ENCODE assay signal across 9 mouse cellular contexts in genomic region chr2:172728240-172728821, GRCm38 (mm10).
DNase-seq lines count a peak whose midpoint lies in the region; ATAC-seq and TF ChIP-seq lines count a peak whose summit lies in the region.
"Had no signal": no experiment of that assay in that cellular context is flagged by ENCODE, and none has a peak within 500 bp of the region (broad histone marks: within the 10 kb centered on the region; RNA-seq: fewer than 3 reads in every experiment).

No protein-coding gene starts in this region.

- H3K27ac ChIP-seq in cerebellum, adult 2 months (ENCODE audit: insufficient read depth, low read length): no peak overlapping the region
- no peak overlapping the region for H3K27ac ChIP-seq in heart, embryonic 15.5 days
- H3K27ac ChIP-seq in limb, embryonic 11.5 days (replicated peaks; ENCODE audit: low read depth, low read length): peak overlapping the region; percentile 30; the same call in 1 of the 2 replicates
- no peak overlapping the region for H3K27ac ChIP-seq in midbrain, embryonic 11.5 days (ENCODE audit: low read depth, low read length)

- H3K9ac ChIP-seq in heart, embryonic 15.5 days: peak overlapping the region; percentile 38
- no peak overlapping the region for H3K9ac ChIP-seq in limb, embryonic 11.5 days (ENCODE audit: low read length)
- no peak overlapping the region for H3K9ac ChIP-seq in midbrain, embryonic 11.5 days (ENCODE audit: low read length)

- H3K27me3 ChIP-seq in cerebellum, adult 2 months (ENCODE audit: control insufficient read depth, insufficient read depth, low read length): no peaks in the 10 kb centered on the region; the same call in 1 of the 2 replicates
- peaks cover 82% of the 10 kb centered on the region for H3K27me3 ChIP-seq in heart, embryonic 15.5 days
- peaks cover 31% of the 10 kb centered on the region for H3K27me3 ChIP-seq in limb, embryonic 11.5 days (ENCODE audit: control insufficient read depth, insufficient read depth, low read length)
- peaks cover 82% of the 10 kb centered on the region for H3K27me3 ChIP-seq in midbrain, embryonic 11.5 days (ENCODE audit: control insufficient read depth, insufficient read depth, low read length)

- no peak for TF ChIP-seq POLR2A in cerebellum, adult 2 months (IDR thresholded peaks at IDR 0.05; ENCODE audit: borderline replicate concordance, insufficient read depth, low read length)

- under 1% methylated on average over 53 of the region's 53 CpGs for WGBS in cerebellum, adult 2 months
- 1% methylated on average over 53 of the region's 53 CpGs for WGBS in heart, embryonic 15.5 days
- under 1% methylated on average over 51 of the region's 53 CpGs for WGBS in limb, embryonic 11.5 days
- 2% methylated on average over 38 of the region's 53 CpGs for WGBS in midbrain, embryonic 11.5 days

- no peaks in the 10 kb centered on the region; the same call in none of the 2 replicates for H3K4me1 ChIP-seq in cerebellum, adult 2 months (ENCODE audit: control insufficient read depth, insufficient read depth, low read length)
- H3K4me1 ChIP-seq in heart, embryonic 15.5 days (replicated peaks): peaks cover 16% of the 10 kb centered on the region
- H3K4me1 ChIP-seq in limb, embryonic 11.5 days (ENCODE audit: control insufficient read depth, insufficient read depth, low read length): peaks cover 23% of the 10 kb centered on the region
- H3K4me1 ChIP-seq in midbrain, embryonic 11.5 days (ENCODE audit: control insufficient read depth, insufficient read depth, low read length): peaks cover 31% of the 10 kb centered on the region

- no peak overlapping the region for H3K4me3 ChIP-seq in cerebellum, adult 2 months (replicated peaks; ENCODE audit: insufficient read depth, low read depth, low read length)
- H3K4me3 ChIP-seq in heart, embryonic 15.5 days: peak overlapping the region; percentile 54
- H3K4me3 ChIP-seq in limb, embryonic 11.5 days (ENCODE audit: low read depth, low read length): peak overlapping the region; percentile 36
- H3K4me3 ChIP-seq in midbrain, embryonic 11.5 days (ENCODE audit: low read depth, low read length): peak overlapping the region; percentile 24; the same call in 1 of the 2 replicates
- H3K4me3 ChIP-seq: erythroblast, embryonic 14.5 days had no signal

- ATAC-seq in heart, embryonic 15.5 days (replicated peaks; ENCODE audit: insufficient number of reproducible peaks, insufficient read depth, low FRiP score, low read depth): no peak; the same call in 1 of the 2 replicates
- peak; percentile 70 for ATAC-seq in limb, embryonic 11.5 days (ENCODE audit: insufficient number of reproducible peaks, low FRiP score, low TSS enrichment, low read depth)
- ATAC-seq in midbrain, embryonic 11.5 days (ENCODE audit: low FRiP score): peak; percentile 95

- peak overlapping the region; percentile 94 for H3K4me2 ChIP-seq in heart, embryonic 15.5 days
- H3K4me2 ChIP-seq in limb, embryonic 11.5 days (ENCODE audit: low read depth, severe bottlenecking): peak overlapping the region; percentile 91
- H3K4me2 ChIP-seq in midbrain, embryonic 11.5 days: peak overlapping the region; percentile 48

- H3K9me3 ChIP-seq in heart, embryonic 15.5 days (replicated peaks): no peaks in the 10 kb centered on the region
- no peaks in the 10 kb centered on the region for H3K9me3 ChIP-seq in limb, embryonic 11.5 days (ENCODE audit: control insufficient read depth, low read length)
- no peaks in the 10 kb centered on the region for H3K9me3 ChIP-seq in midbrain, embryonic 11.5 days (ENCODE audit: control insufficient read depth, low read length)

- TF ChIP-seq CTCF in cerebellum, adult 2 months (IDR thresholded peaks at IDR 0.05; ENCODE audit: borderline replicate concordance, insufficient read depth, low read depth, low read length): no peak

- DNase-seq in cerebellum, adult 2 months: peak; percentile 4 to 12
- no peak for DNase-seq in cerebellum, adult 9-10 months
- DNase-seq in thymus, postnatal 14 days: peak; percentile 16
- DNase-seq in thymus, adult 18-20 months: no peak
- peak; percentile 91 for DNase-seq in limb, embryonic 11.5 days (ENCODE audit: low spot score)
- peak; percentile 98 for DNase-seq in midbrain, embryonic 11.5 days (ENCODE audit: low spot score, missing footprints)
- no peak for DNase-seq in urinary bladder, adult 2 months (ENCODE audit: low spot score)

- no peaks in the 10 kb centered on the region for H3K36me3 ChIP-seq in heart, embryonic 15.5 days
- H3K36me3 ChIP-seq in limb, embryonic 11.5 days (ENCODE audit: control insufficient read depth, insufficient read depth, low read length): no peaks in the 10 kb centered on the region
- H3K36me3 ChIP-seq in midbrain, embryonic 11.5 days (ENCODE audit: control insufficient read depth, insufficient read depth, low read length): no peaks in the 10 kb centered on the region

Comparison
In these comparisons a context has a peak if more than half of its experiments do, and no peak if none do; other contexts are left out.
1. DNase-seq: peak in cerebellum, adult 2 months (2 of 2), thymus, postnatal 14 days (single experiment), limb, embryonic 11.5 days (single experiment) and midbrain, embryonic 11.5 days (single experiment); none in cerebellum, adult 9-10 months (single experiment), thymus, adult 18-20 months (0 of 2) and urinary bladder, adult 2 months (single experiment).
2. Peak in every context shown above with its lines, with median percentiles within 50 percentile points of each other: H3K4me2 ChIP-seq.